Mouse (Mus musculus) embryonic facial prominence, embryonic 12.5 days (tissue): Measurements from ENCODE around the gene Itga4. TPM values are rescaled to one million over a fixed set of nuclear protein-coding genes. Genes with fewer than 3 reads are reported as not detected.

Source experiments
- ATAC-seq: fragments of 200-750 bp; cut with Nextera tagmentation; 2 replicates; pipeline ENCODE4 v1.8.0; 2017; ENCODE audit not compliant: insufficient number of reproducible peaks, insufficient read depth, low FRiP score, low TSS enrichment
- H3K27ac ChIP-seq: fragments of 300-500 bp; sonication (generic); 2 replicates; pipeline ENCODE4 v1.5.1; 2016; ENCODE audit warnings: mild to moderate bottlenecking
- H3K27me3 ChIP-seq: fragments of 300-500 bp; sonication (generic); 2 replicates; pipeline ENCODE4 v1.6.1; 2016; ENCODE audit warnings: mild to moderate bottlenecking, moderate library complexity
- H3K36me3 ChIP-seq: fragments of 300-500 bp; sonication (generic); 2 replicates; pipeline ENCODE4 v1.6.1; 2016; ENCODE audit warnings: mild to moderate bottlenecking
- H3K4me1 ChIP-seq: fragments of 300-500 bp; sonication (generic); 2 replicates; pipeline ENCODE4 v1.6.1; 2016
- H3K4me2 ChIP-seq: fragments of 300-500 bp; sonication (generic); replicated peaks from 2 replicates; pipeline ENCODE4 v1.6.1; 2016; ENCODE audit warnings: mild to moderate bottlenecking, moderate library complexity
- H3K4me3 ChIP-seq: fragments of 300-500 bp; sonication (generic); 2 replicates; pipeline ENCODE4 v1.5.1; 2016; ENCODE audit warnings: mild to moderate bottlenecking
- H3K9ac ChIP-seq: fragments of 300-500 bp; sonication (generic); 2 replicates; pipeline ENCODE4 v1.6.1; 2016; ENCODE audit warnings: mild to moderate bottlenecking, moderate library complexity
- H3K9me3 ChIP-seq: fragments of 300-500 bp; sonication (generic); 2 replicates; pipeline ENCODE4 v1.6.1; 2016; ENCODE audit warnings: mild to moderate bottlenecking, moderate library complexity
- WGBS: fragments of 180-500 bp; shearing (Covaris S2); methylation state at CpG from one replicate; pipeline ENCODE4 v1.1.7; 2016; 5-methylcytosine and 5-hydroxymethylcytosine counted together
- polyA plus RNA-seq: library from polyadenylated mRNA; unstranded; fragments of >200 nt; fragmentation: Nextera tagmentation; extraction: Ambion mirVana; gene quantifications from 2 replicates; pipeline ENCODE4 v1.2.1, GENCODE M21; 2016

Itga4 gene
- polyA plus RNA-seq, 1 experiment from 2014 or later: 10.9 TPM

- whole genome bisulfite sequencing: 65% methylated on average over 4 of the region's 4 CpGs
- H3K4me2 ChIP-seq: no peak overlapping the region
- H3K9me3 ChIP-seq: no peaks in the 10 kb centered on the region
- no peaks in the 10 kb centered on the region; the same call in 1 of the 2 replicates for H3K4me1 ChIP-seq
- no peaks in the 10 kb centered on the region for H3K27me3 ChIP-seq
- H3K36me3 ChIP-seq: no peaks in the 10 kb centered on the region
- H3K27ac ChIP-seq: no peak overlapping the region
- H3K9ac ChIP-seq: no peak overlapping the region
- no peak for ATAC-seq
- no peak overlapping the region for H3K4me3 ChIP-seq
These were observed 57.3 kb downstream of the Itga4 start for GRCm38 (mm10) chr2:79312499-79312898.

- Histone ChIP-seq H3K27me3 (no peaks in the 10 kb centered on the region), H3K9me3 (no peaks in the 10 kb centered on the region), H3K27ac (no peak overlapping the region), H3K9ac (no peak overlapping the region), H3K4me3 (no peak overlapping the region), H3K4me1 (no peaks in the 10 kb centered on the region; the same call in 1 of the 2 replicates), H3K36me3 (no peaks in the 10 kb centered on the region), H3K4me2 (no peak overlapping the region)
- 88% methylated on average over 4 of the region's 4 CpGs for WGBS
- ATAC-seq: no peak
These were observed 59.9 kb downstream of the Itga4 start for GRCm38 (mm10) chr2:79315108-79315507.

GRCm38 (mm10) chr2:79316182-79316880, 61.1 kb downstream of the Itga4 start:
- H3K4me3 ChIP-seq: no peak overlapping the region
- H3K4me2 ChIP-seq: no peak overlapping the region
- H3K27ac ChIP-seq: no peak overlapping the region
- 86% methylated on average over 9 of the region's 9 CpGs for WGBS
- H3K9ac ChIP-seq: no peak overlapping the region
- H3K27me3 ChIP-seq: no peaks in the 10 kb centered on the region
- no peaks in the 10 kb centered on the region for H3K9me3 ChIP-seq
- no peaks in the 10 kb centered on the region for H3K36me3 ChIP-seq
- ATAC-seq: no peak
- H3K4me1 ChIP-seq: no peaks in the 10 kb centered on the region; the same call in 1 of the 2 replicates

- no peak for ATAC-seq
- H3K36me3 ChIP-seq: no peaks in the 10 kb centered on the region
- H3K4me2 ChIP-seq: no peak overlapping the region
- H3K9me3 ChIP-seq: no peaks in the 10 kb centered on the region
- no peak overlapping the region for H3K27ac ChIP-seq
- 17% methylated on average over 2 of the region's 2 CpGs for WGBS
- no peaks in the 10 kb centered on the region for H3K27me3 ChIP-seq
- no peak overlapping the region for H3K4me3 ChIP-seq
- no peaks in the 10 kb centered on the region for H3K4me1 ChIP-seq
- H3K9ac ChIP-seq: no peak overlapping the region
These were observed 72.9 kb downstream of the Itga4 start for GRCm38 (mm10) chr2:79328079-79328478.

GRCm38 (mm10) chr2:79334661-79335060, 79.4 kb downstream of the Itga4 start:
- H3K27ac ChIP-seq: no peak overlapping the region
- H3K4me2 ChIP-seq: no peak overlapping the region
- no peaks in the 10 kb centered on the region for H3K9me3 ChIP-seq
- ATAC-seq: no peak
- H3K4me1 ChIP-seq: no peaks in the 10 kb centered on the region
- H3K9ac ChIP-seq: no peak overlapping the region
- no peaks in the 10 kb centered on the region for H3K36me3 ChIP-seq
- H3K27me3 ChIP-seq: no peaks in the 10 kb centered on the region
- H3K4me3 ChIP-seq: no peak overlapping the region

- H3K36me3 ChIP-seq: no peaks in the 10 kb centered on the region
- ATAC-seq: no peak
- no peak overlapping the region for H3K27ac ChIP-seq
- 56% methylated on average over 1 of the region's 1 CpGs for WGBS
- no peak overlapping the region for H3K4me2 ChIP-seq
- no peak overlapping the region for H3K4me3 ChIP-seq
- H3K27me3 ChIP-seq: no peaks in the 10 kb centered on the region
- no peaks in the 10 kb centered on the region for H3K9me3 ChIP-seq
- H3K9ac ChIP-seq: no peak overlapping the region
- no peaks in the 10 kb centered on the region for H3K4me1 ChIP-seq
These were observed 80.9 kb downstream of the Itga4 start for GRCm38 (mm10) chr2:79336141-79336540.

- Histone ChIP-seq H3K4me3 (no peak overlapping the region), H3K9ac (no peak overlapping the region), H3K27me3 (no peaks in the 10 kb centered on the region), H3K4me1 (no peaks in the 10 kb centered on the region), H3K36me3 (no peaks in the 10 kb centered on the region), H3K9me3 (no peaks in the 10 kb centered on the region), H3K27ac (no peak overlapping the region), H3K4me2 (no peak overlapping the region)
- 84% methylated on average over 1 of the region's 1 CpGs for WGBS
- no peak for ATAC-seq
These were observed 83.8 kb downstream of the Itga4 start for GRCm38 (mm10) chr2:79339003-79339402.

DNA sequence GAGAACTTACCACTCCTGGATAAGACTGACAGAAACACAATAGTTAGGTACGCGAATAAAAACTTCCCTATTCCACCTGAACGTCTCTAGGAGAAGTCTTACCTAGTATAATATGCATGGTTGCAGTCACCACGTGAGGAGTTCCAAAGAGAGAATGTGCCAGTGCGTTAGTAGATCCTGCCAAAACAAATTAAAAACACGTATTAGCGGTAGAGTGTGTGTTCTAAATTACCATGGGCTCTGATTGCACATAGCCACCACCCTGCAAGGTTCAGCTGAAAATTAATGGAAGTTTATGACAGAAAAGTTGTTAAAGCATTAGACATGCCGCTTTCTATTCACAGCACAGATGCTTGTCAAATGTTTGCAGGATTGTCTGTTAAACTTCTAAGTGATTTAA, 87.9 kb downstream of the Itga4 start:
- Histone ChIP-seq H3K9ac (no peak overlapping the region), H3K36me3 (no peaks in the 10 kb centered on the region), H3K27ac (no peak overlapping the region), H3K4me3 (no peak overlapping the region), H3K4me2 (no peak overlapping the region), H3K9me3 (no peaks in the 10 kb centered on the region), H3K27me3 (no peaks in the 10 kb centered on the region), H3K4me1 (no peaks in the 10 kb centered on the region)
- ATAC-seq: no peak
- 78% methylated on average over 8 of the region's 8 CpGs for WGBS

- no peaks in the 10 kb centered on the region for H3K27me3 ChIP-seq
- no peak overlapping the region for H3K9ac ChIP-seq
- WGBS: 81% methylated on average over 6 of the region's 6 CpGs
- H3K4me3 ChIP-seq: no peak overlapping the region
- H3K4me2 ChIP-seq: no peak overlapping the region
- H3K27ac ChIP-seq: no peak overlapping the region
- H3K4me1 ChIP-seq: no peaks in the 10 kb centered on the region
- no peaks in the 10 kb centered on the region for H3K36me3 ChIP-seq
- no peak for ATAC-seq
- no peaks in the 10 kb centered on the region for H3K9me3 ChIP-seq
These were observed 96.2 kb downstream of the Itga4 start for GRCm38 (mm10) chr2:79351179-79352099.

- H3K36me3 ChIP-seq: no peaks in the 10 kb centered on the region
- ATAC-seq: no peak
- H3K4me3 ChIP-seq: no peak overlapping the region
- WGBS: 75% methylated on average over 4 of the region's 4 CpGs
- no peaks in the 10 kb centered on the region for H3K4me1 ChIP-seq
- no peak overlapping the region for H3K9ac ChIP-seq
- H3K9me3 ChIP-seq: no peaks in the 10 kb centered on the region
- H3K27me3 ChIP-seq: no peaks in the 10 kb centered on the region
- no peak overlapping the region for H3K4me2 ChIP-seq
- no peak overlapping the region for H3K27ac ChIP-seq
These were observed 97.0 kb downstream of the Itga4 start for GRCm38 (mm10) chr2:79352100-79352802.

- H3K27me3 ChIP-seq: no peaks in the 10 kb centered on the region
- no peak overlapping the region for H3K4me3 ChIP-seq
- WGBS: 92% methylated on average over 16 of the region's 16 CpGs
- H3K27ac ChIP-seq: no peak overlapping the region
- H3K9ac ChIP-seq: no peak overlapping the region
- no peak for ATAC-seq
- H3K4me2 ChIP-seq: no peak overlapping the region
- H3K9me3 ChIP-seq: no peaks in the 10 kb centered on the region
- no peaks in the 10 kb centered on the region for H3K36me3 ChIP-seq
- no peaks in the 10 kb centered on the region for H3K4me1 ChIP-seq
These were observed 99.5 kb downstream of the Itga4 start for GRCm38 (mm10) chr2:79354773-79355172.
